Mouse (Mus musculus) intestine, embryonic 16.5 days (tissue): ENCODE measurements around the gene Hltf. TPM values are rescaled to one million over a fixed set of nuclear protein-coding genes. Genes with fewer than 3 reads are reported as not detected.
"Not testable (repeated sequence)": the region's sequence is repeated elsewhere in the genome, so short reads cannot be mapped to it uniquely, and the experiment has no call there.

Source experiments
- ATAC-seq: fragments of 200-750 bp; cut with Nextera tagmentation; 2 replicates; pipeline ENCODE4 v1.8.0; 2017; ENCODE audit warnings: moderate TSS enrichment, moderate library complexity
- H3K27ac ChIP-seq: fragments of 300-500 bp; sonication (generic); 2 replicates; pipeline ENCODE4 v1.5.1; 2014; ENCODE audit warnings: mild to moderate bottlenecking, low read length
- H3K27me3 ChIP-seq: fragments of 300-500 bp; sonication (generic); replicated peaks from 2 replicates; pipeline ENCODE4 v1.6.1; 2014; ENCODE audit warnings: low read length, control low read depth, mixed read lengths; ENCODE audit not compliant: control insufficient read depth, insufficient read depth
- H3K36me3 ChIP-seq: fragments of 300-500 bp; sonication (generic); 2 replicates; pipeline ENCODE4 v1.6.1; 2014; ENCODE audit warnings: low read length, control low read depth; ENCODE audit not compliant: control insufficient read depth, insufficient read depth
- H3K4me1 ChIP-seq: fragments of 300-500 bp; sonication (generic); 2 replicates; pipeline ENCODE4 v1.6.1; 2014; ENCODE audit warnings: low read length, control low read depth, mixed read lengths; ENCODE audit not compliant: control insufficient read depth, insufficient read depth
- H3K4me2 ChIP-seq: fragments of 300-500 bp; sonication (generic); 2 replicates; pipeline ENCODE4 v1.6.1; 2014; ENCODE audit warnings: low read depth, low read length, control low read depth
- H3K4me3 ChIP-seq: fragments of 300-500 bp; sonication (generic); 2 replicates; pipeline ENCODE4 v1.5.1; 2014; ENCODE audit warnings: mild to moderate bottlenecking, low read length
- H3K9ac ChIP-seq: fragments of 300-500 bp; sonication (generic); 2 replicates; pipeline ENCODE4 v1.6.1; 2014; ENCODE audit warnings: low read depth, low read length
- H3K9me3 ChIP-seq: fragments of 300-500 bp; sonication (generic); 2 replicates; pipeline ENCODE4 v1.6.1; 2016; ENCODE audit warnings: low read length, control low read depth; ENCODE audit not compliant: control insufficient read depth
- WGBS: fragments of 180-500 bp; shearing (Covaris S2); extraction: QIAGEN DNeasy Blood & Tissue Kit; methylation state at CpG from one replicate; pipeline ENCODE4 v1.1.7; 2014; 5-methylcytosine and 5-hydroxymethylcytosine counted together
- polyA plus RNA-seq: library from polyadenylated mRNA; unstranded; fragments of >200 nt; fragmentation: Nextera tagmentation; extraction: Ambion mirVana; gene quantifications from 2 replicates; pipeline ENCODE4 v1.2.1, GENCODE M21; 2015

Gene Hltf
- polyA plus RNA-seq, 1 experiment from 2014 or later = 14.0 TPM

- not testable (repeated sequence) for ATAC-seq, H3K27me3 ChIP-seq, H3K36me3 ChIP-seq, H3K4me1 ChIP-seq, H3K27ac ChIP-seq, H3K4me3 ChIP-seq, H3K9me3 ChIP-seq, H3K9ac ChIP-seq, H3K4me2 ChIP-seq
- WGBS = 92% methylated on average over 5 of the region's 5 CpGs
Measured at GRCm38 (mm10) chr3:20121582-20121981, 64.0 kb downstream of the Hltf start.

- H3K4me3 ChIP-seq = no peak overlapping the region
- no peak overlapping the region for H3K4me2 ChIP-seq
- no peaks in the 10 kb centered on the region for H3K4me1 ChIP-seq
- H3K27me3 ChIP-seq = no peaks in the 10 kb centered on the region
- no peak overlapping the region for H3K9ac ChIP-seq
- 88% methylated on average over 5 of the region's 5 CpGs for WGBS
- H3K36me3 ChIP-seq = no peaks in the 10 kb centered on the region; the same call in none of the 2 replicates
- no peak for ATAC-seq
- H3K27ac ChIP-seq = no peak overlapping the region
- no peaks in the 10 kb centered on the region for H3K9me3 ChIP-seq
Measured at GRCm38 (mm10) chr3:20125604-20126003, 68.0 kb downstream of the Hltf start.

- ATAC-seq = no peak
- Histone ChIP-seq H3K4me3 (no peak overlapping the region), H3K9ac (no peak overlapping the region), H3K4me2 (no peak overlapping the region), H3K27ac (no peak overlapping the region), H3K4me1 (no peaks in the 10 kb centered on the region), H3K9me3 (no peaks in the 10 kb centered on the region), H3K27me3 (no peaks in the 10 kb centered on the region), H3K36me3 (no peaks in the 10 kb centered on the region; the same call in none of the 2 replicates)
- 75% methylated on average over 2 of the region's 2 CpGs for WGBS
Measured at GRCm38 (mm10) chr3:20127047-20127595, 69.5 kb downstream of the Hltf start.

GRCm38 (mm10) chr3:20129491-20129890, 71.9 kb downstream of the Hltf start:
- 91% methylated on average over 5 of the region's 5 CpGs for WGBS
- H3K4me1 ChIP-seq = no peaks in the 10 kb centered on the region
- ATAC-seq = no peak
- H3K4me2 ChIP-seq = no peak overlapping the region
- H3K27me3 ChIP-seq = no peaks in the 10 kb centered on the region
- H3K9ac ChIP-seq = no peak overlapping the region
- no peaks in the 10 kb centered on the region; the same call in 1 of the 2 replicates for H3K36me3 ChIP-seq
- H3K27ac ChIP-seq = no peak overlapping the region
- H3K9me3 ChIP-seq = no peaks in the 10 kb centered on the region
- no peak overlapping the region for H3K4me3 ChIP-seq

GRCm38 (mm10) chr3:20130456-20131349, 73.1 kb downstream of the Hltf start:
- Histone ChIP-seq H3K4me3 (no peak overlapping the region), H3K27ac (no peak overlapping the region), H3K4me1 (no peaks in the 10 kb centered on the region), H3K36me3 (no peaks in the 10 kb centered on the region; the same call in 1 of the 2 replicates), H3K9me3 (no peaks in the 10 kb centered on the region), H3K4me2 (no peak overlapping the region), H3K9ac (no peak overlapping the region), H3K27me3 (no peaks in the 10 kb centered on the region)
- 89% methylated on average over 8 of the region's 8 CpGs for WGBS
- ATAC-seq = no peak

- no peak overlapping the region for H3K4me3 ChIP-seq
Measured at GRCm38 (mm10) chr3:20131350-20131720, 73.7 kb downstream of the Hltf start.

GRCm38 (mm10) chr3:20132731-20133130, 75.1 kb downstream of the Hltf start:
- H3K27ac ChIP-seq = no peak overlapping the region
- no peaks in the 10 kb centered on the region for H3K4me1 ChIP-seq
- 95% methylated on average over 1 of the region's 1 CpGs for WGBS
- H3K27me3 ChIP-seq = no peaks in the 10 kb centered on the region
- H3K4me3 ChIP-seq = no peak overlapping the region
- no peak for ATAC-seq
- peaks cover 4% of the 10 kb centered on the region; the same call in 1 of the 2 replicates for H3K36me3 ChIP-seq
- no peaks in the 10 kb centered on the region for H3K9me3 ChIP-seq
- H3K4me2 ChIP-seq = no peak overlapping the region
- H3K9ac ChIP-seq = no peak overlapping the region

More at GRCm38 (mm10) chr3:20131350-20131720, 73.7 kb downstream of the Hltf start:
- no peaks in the 10 kb centered on the region; the same call in 1 of the 2 replicates for H3K36me3 ChIP-seq
- H3K9me3 ChIP-seq = no peaks in the 10 kb centered on the region
- no peak overlapping the region for H3K4me2 ChIP-seq
- ATAC-seq = peak; percentile 33; the same call in 1 of the 2 replicates
- WGBS = 66% methylated on average over 2 of the region's 2 CpGs
- H3K4me1 ChIP-seq = no peaks in the 10 kb centered on the region
- H3K27me3 ChIP-seq = no peaks in the 10 kb centered on the region
- no peak overlapping the region for H3K9ac ChIP-seq
- no peak overlapping the region for H3K27ac ChIP-seq

GRCm38 (mm10) chr3:20133745-20134144, 76.1 kb downstream of the Hltf start:
- Histone ChIP-seq H3K4me1 (no peaks in the 10 kb centered on the region), H3K27ac (no peak overlapping the region), H3K4me3 (no peak overlapping the region), H3K36me3 (peaks cover 4% of the 10 kb centered on the region; the same call in 1 of the 2 replicates), H3K9ac (no peak overlapping the region), H3K9me3 (no peaks in the 10 kb centered on the region), H3K27me3 (no peaks in the 10 kb centered on the region), H3K4me2 (no peak overlapping the region)
- WGBS = 78% methylated on average over 1 of the region's 1 CpGs
- ATAC-seq = no peak

- Histone ChIP-seq H3K27me3 (no peaks in the 10 kb centered on the region), H3K4me3 (no peak overlapping the region), H3K4me1 (no peaks in the 10 kb centered on the region), H3K9me3 (no peaks in the 10 kb centered on the region), H3K4me2 (no peak overlapping the region), H3K9ac (no peak overlapping the region), H3K27ac (no peak overlapping the region), H3K36me3 (peaks cover 4% of the 10 kb centered on the region; the same call in 1 of the 2 replicates)
- ATAC-seq = peak; percentile 48; the same call in 1 of the 2 replicates
- WGBS = 69% methylated on average over 3 of the region's 3 CpGs
Measured at GRCm38 (mm10) chr3:20134545-20134944, 76.9 kb downstream of the Hltf start.
